Mouse (Mus musculus) liver, embryonic 14.5 days (tissue): ENCODE measurements around the gene Stxbp1. TPM values are rescaled to one million over a fixed set of nuclear protein-coding genes. Genes with fewer than 3 reads are reported as not detected.

Experiments
- ATAC-seq: fragments of 200-750 bp; cut with Nextera tagmentation; 2 replicates; pipeline ENCODE4 v1.8.0; 2017; ENCODE audit warnings: moderate number of reproducible peaks, mild to moderate bottlenecking, moderate library complexity; ENCODE audit not compliant: insufficient read depth
- DNase-seq, 3 experiments: peaks; one replicate each; pipeline ENCODE4 v3.0.0-alpha.2; 2012 to 2013; ENCODE audit warnings: low read depth in 3 of 3, low spot score in 3 of 3
- H3K27ac ChIP-seq: fragments of 300-500 bp; sonication (generic); 2 replicates; pipeline ENCODE4 v1.5.1; 2014; ENCODE audit warnings: moderate library complexity, mild to moderate bottlenecking, control low read depth, inconsistent platforms
- H3K27me3 ChIP-seq: fragments of 300-500 bp; sonication (generic); 2 replicates; pipeline ENCODE4 v1.6.1; 2014; ENCODE audit warnings: mild to moderate bottlenecking, low read length, moderate library complexity; ENCODE audit not compliant: control insufficient read depth, insufficient read depth
- H3K36me3 ChIP-seq: fragments of 300-500 bp; sonication (generic); replicated peaks from 2 replicates; pipeline ENCODE4 v1.6.1; 2014; ENCODE audit warnings: low read depth; ENCODE audit not compliant: control insufficient read depth, insufficient read depth
- H3K4me1 ChIP-seq, 2 experiments: fragments of 200-500 bp in 1 of 2; fragments of 300-500 bp in 1 of 2; sonication (generic) in 1 of 2; replicated peaks; 2 replicates each; pipeline ENCODE4 v1.6.1; 2012 to 2014; ENCODE audit warnings: antibody characterized with exemption in 1 of 2, inconsistent platforms in 1 of 2, low read length in 1 of 2; ENCODE audit not compliant: control insufficient read depth in 2 of 2, insufficient read depth in 2 of 2
- H3K4me2 ChIP-seq: fragments of 300-500 bp; sonication (generic); 2 replicates; pipeline ENCODE4 v1.6.1; 2014; ENCODE audit warnings: low read depth, mild to moderate bottlenecking, control low read depth, moderate library complexity
- H3K4me3 ChIP-seq, 2 experiments: fragments of 200-500 bp in 1 of 2; fragments of 300-500 bp in 1 of 2; sonication (generic) in 1 of 2; 2 replicates each; pipeline ENCODE4 v1.5.1; 2012 to 2014; ENCODE audit warnings: low read depth in 2 of 2, low read length in 2 of 2, mild to moderate bottlenecking in 2 of 2, control low read depth in 1 of 2, inconsistent platforms in 1 of 2, moderate library complexity in 1 of 2; ENCODE audit not compliant: insufficient read depth in 1 of 2
- H3K9ac ChIP-seq: fragments of 300-500 bp; sonication (generic); replicated peaks from 2 replicates; pipeline ENCODE4 v1.6.1; 2014; ENCODE audit warnings: mild to moderate bottlenecking, control low read depth, moderate library complexity
- H3K9me3 ChIP-seq: fragments of 300-500 bp; sonication (generic); 2 replicates; pipeline ENCODE4 v1.6.1; 2016; ENCODE audit warnings: low read length, mixed read lengths; ENCODE audit not compliant: control insufficient read depth
- CTCF ChIP-seq: IDR thresholded peaks from 2 replicates; pipeline ENCODE4 v1.5.1; 2016; ENCODE audit warnings: antibody characterized with exemption, low read depth, control low read depth
- EP300 ChIP-seq: IDR thresholded peaks from 2 replicates; pipeline ENCODE4 v1.6.1; 2016; ENCODE audit warnings: antibody characterized with exemption, low read depth
- WGBS: fragments of 180-500 bp; shearing (Covaris S2); extraction: QIAGEN DNeasy Blood & Tissue Kit; methylation state at CpG from one replicate; pipeline ENCODE4 v1.1.7; 2014; ENCODE audit not compliant: insufficient replicate concordance; 5-methylcytosine and 5-hydroxymethylcytosine counted together
- polyA plus RNA-seq, 2 experiments: library from polyadenylated mRNA; depleted of rRNA in 1 of 2; stranded (reverse) in 1 of 2; unstranded in 1 of 2; fragments of >200 nt; fragmentation: Nextera tagmentation in 1 of 2; extraction: Ambion mirVana in 1 of 2; gene quantifications; 2 replicates each; pipeline versions ENCODE4 v1.2.1 to v1.2.3; 2012 to 2014

Gene Stxbp1
- polyA plus RNA-seq, 2 experiments = 2.1 to 2.6 TPM

GRCm38 (mm10) chr2:32823153-32823552 lies 23.9 kb downstream of the Stxbp1 start:
- H3K36me3 ChIP-seq = no peaks in the 10 kb centered on the region
- no peak for TF ChIP-seq CTCF
- no peak for TF ChIP-seq EP300
- H3K4me1 ChIP-seq = no peaks in the 10 kb centered on the region
- H3K27ac ChIP-seq = no peak overlapping the region
- DNase-seq = no peak
- no peak overlapping the region for H3K9ac ChIP-seq
- no peaks in the 10 kb centered on the region for H3K9me3 ChIP-seq
- H3K4me3 ChIP-seq = no peak overlapping the region
- H3K4me2 ChIP-seq = no peak overlapping the region
- no peak for ATAC-seq
- no peaks in the 10 kb centered on the region for H3K27me3 ChIP-seq
- 59% methylated on average over 11 of the region's 11 CpGs for WGBS

- WGBS = 68% methylated on average over 6 of the region's 6 CpGs
- Histone ChIP-seq H3K9ac (no peak overlapping the region), H3K27ac (no peak overlapping the region), H3K27me3 (no peaks in the 10 kb centered on the region), H3K36me3 (no peaks in the 10 kb centered on the region), H3K4me1 (no peaks in the 10 kb centered on the region), H3K4me3 (no peak overlapping the region), H3K4me2 (no peak overlapping the region), H3K9me3 (no peaks in the 10 kb centered on the region)
- ATAC-seq (no peak), DNase-seq (no peak)
- TF ChIP-seq EP300 (no peak), CTCF (no peak)
Measured at GRCm38 (mm10) chr2:32822643-32823042, 24.4 kb downstream of the Stxbp1 start.

GRCm38 (mm10) chr2:32821041-32821802 lies 25.8 kb downstream of the Stxbp1 start:
- H3K36me3 ChIP-seq = no peaks in the 10 kb centered on the region
- 47% methylated on average over 11 of the region's 11 CpGs for WGBS
- DNase-seq = peak; percentile 13 to 31 (median 16)
- H3K27ac ChIP-seq = no peak overlapping the region
- no peaks in the 10 kb centered on the region for H3K27me3 ChIP-seq
- ATAC-seq = peak; percentile 51; the same call in 1 of the 2 replicates
- H3K4me2 ChIP-seq = no peak overlapping the region
- no peaks in the 10 kb centered on the region for H3K4me1 ChIP-seq
- H3K9ac ChIP-seq = no peak overlapping the region
- no peak overlapping the region for H3K4me3 ChIP-seq
- H3K9me3 ChIP-seq = no peaks in the 10 kb centered on the region
- peak; percentile 7; the same call in 1 of the 2 replicates for TF ChIP-seq EP300
- TF ChIP-seq CTCF = peak; percentile 72

GRCm38 (mm10) chr2:32818208-32818607 lies 28.8 kb downstream of the Stxbp1 start:
- ATAC-seq = no peak
- Histone ChIP-seq H3K4me1 (no peaks in the 10 kb centered on the region), H3K27ac (no peak overlapping the region), H3K9me3 (no peaks in the 10 kb centered on the region), H3K27me3 (no peaks in the 10 kb centered on the region), H3K36me3 (no peaks in the 10 kb centered on the region), H3K9ac (no peak overlapping the region), H3K4me3 (no peak overlapping the region), H3K4me2 (no peak overlapping the region)
- TF ChIP-seq EP300 = no peak
- no peak for TF ChIP-seq CTCF
- WGBS = 85% methylated on average over 5 of the region's 5 CpGs
- DNase-seq = no peak

DNA sequence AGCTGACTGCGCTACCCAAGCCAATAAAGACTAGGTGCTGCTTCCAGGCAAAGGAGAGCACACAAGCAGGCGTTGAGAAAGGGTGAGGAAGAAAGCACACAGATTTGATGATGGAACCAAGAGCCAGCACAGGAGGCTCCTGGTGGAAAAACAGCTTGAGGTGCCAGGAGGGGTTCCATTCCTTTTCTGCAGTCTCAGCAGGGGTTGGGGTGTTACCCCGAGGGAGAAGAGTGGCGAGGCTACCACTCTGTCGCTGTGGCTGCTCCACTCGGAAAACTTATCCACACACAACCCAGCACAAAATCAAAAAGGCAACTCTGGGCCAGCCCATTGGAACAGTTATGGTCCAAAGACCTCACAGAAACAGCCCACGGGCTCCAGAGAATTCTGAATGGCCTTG lies 29.5 kb downstream of the Stxbp1 start:
- TF ChIP-seq CTCF (no peak), EP300 (no peak)
- WGBS = 67% methylated on average over 7 of the region's 7 CpGs
- Histone ChIP-seq H3K36me3 (no peaks in the 10 kb centered on the region), H3K27me3 (no peaks in the 10 kb centered on the region), H3K9ac (no peak overlapping the region), H3K4me3 (no peak overlapping the region), H3K4me1 (no peaks in the 10 kb centered on the region), H3K9me3 (no peaks in the 10 kb centered on the region), H3K4me2 (no peak overlapping the region), H3K27ac (no peak overlapping the region)
- ATAC-seq (no peak), DNase-seq (no peak)
